Mouse (Mus musculus) liver, embryonic 14.5 days (tissue): ENCODE data around the gene Gltpd2. TPM values are rescaled to one million over a fixed set of nuclear protein-coding genes. Genes with fewer than 3 reads are reported as not detected.
A peak's percentile ranks its signal among the peaks of the same experiment; 100 is the strongest.

Source experiments
- ATAC-seq: fragments of 200-750 bp; cut with Nextera tagmentation; 2 replicates; pipeline ENCODE4 v1.8.0; 2017; ENCODE audit warnings: moderate number of reproducible peaks, mild to moderate bottlenecking, moderate library complexity; ENCODE audit not compliant: insufficient read depth
- DNase-seq, 3 experiments: peaks; one replicate each; pipeline ENCODE4 v3.0.0-alpha.2; 2012 to 2013; ENCODE audit warnings: low read depth in 3 of 3, low spot score in 3 of 3
- H3K27ac ChIP-seq: fragments of 300-500 bp; sonication (generic); 2 replicates; pipeline ENCODE4 v1.5.1; 2014; ENCODE audit warnings: moderate library complexity, mild to moderate bottlenecking, control low read depth, inconsistent platforms
- H3K27me3 ChIP-seq: fragments of 300-500 bp; sonication (generic); 2 replicates; pipeline ENCODE4 v1.6.1; 2014; ENCODE audit warnings: mild to moderate bottlenecking, low read length, moderate library complexity; ENCODE audit not compliant: control insufficient read depth, insufficient read depth
- H3K36me3 ChIP-seq: fragments of 300-500 bp; sonication (generic); replicated peaks from 2 replicates; pipeline ENCODE4 v1.6.1; 2014; ENCODE audit warnings: low read depth; ENCODE audit not compliant: control insufficient read depth, insufficient read depth
- H3K4me1 ChIP-seq, 2 experiments: fragments of 200-500 bp in 1 of 2; fragments of 300-500 bp in 1 of 2; sonication (generic) in 1 of 2; replicated peaks; 2 replicates each; pipeline ENCODE4 v1.6.1; 2012 to 2014; ENCODE audit warnings: antibody characterized with exemption in 1 of 2, inconsistent platforms in 1 of 2, low read length in 1 of 2; ENCODE audit not compliant: control insufficient read depth in 2 of 2, insufficient read depth in 2 of 2
- H3K4me2 ChIP-seq: fragments of 300-500 bp; sonication (generic); 2 replicates; pipeline ENCODE4 v1.6.1; 2014; ENCODE audit warnings: low read depth, mild to moderate bottlenecking, control low read depth, moderate library complexity
- H3K4me3 ChIP-seq, 2 experiments: fragments of 200-500 bp in 1 of 2; fragments of 300-500 bp in 1 of 2; sonication (generic) in 1 of 2; 2 replicates each; pipeline ENCODE4 v1.5.1; 2012 to 2014; ENCODE audit warnings: low read depth in 2 of 2, low read length in 2 of 2, mild to moderate bottlenecking in 2 of 2, control low read depth in 1 of 2, inconsistent platforms in 1 of 2, moderate library complexity in 1 of 2; ENCODE audit not compliant: insufficient read depth in 1 of 2
- H3K9ac ChIP-seq: fragments of 300-500 bp; sonication (generic); replicated peaks from 2 replicates; pipeline ENCODE4 v1.6.1; 2014; ENCODE audit warnings: mild to moderate bottlenecking, control low read depth, moderate library complexity
- H3K9me3 ChIP-seq: fragments of 300-500 bp; sonication (generic); 2 replicates; pipeline ENCODE4 v1.6.1; 2016; ENCODE audit warnings: low read length, mixed read lengths; ENCODE audit not compliant: control insufficient read depth
- CTCF ChIP-seq: IDR thresholded peaks from 2 replicates; pipeline ENCODE4 v1.5.1; 2016; ENCODE audit warnings: antibody characterized with exemption, low read depth, control low read depth
- EP300 ChIP-seq: IDR thresholded peaks from 2 replicates; pipeline ENCODE4 v1.6.1; 2016; ENCODE audit warnings: antibody characterized with exemption, low read depth
- WGBS: fragments of 180-500 bp; shearing (Covaris S2); extraction: QIAGEN DNeasy Blood & Tissue Kit; methylation state at CpG from one replicate; pipeline ENCODE4 v1.1.7; 2014; ENCODE audit not compliant: insufficient replicate concordance; 5-methylcytosine and 5-hydroxymethylcytosine counted together
- polyA plus RNA-seq, 2 experiments: library from polyadenylated mRNA; depleted of rRNA in 1 of 2; stranded (reverse) in 1 of 2; unstranded in 1 of 2; fragments of >200 nt; fragmentation: Nextera tagmentation in 1 of 2; extraction: Ambion mirVana in 1 of 2; gene quantifications; 2 replicates each; pipeline versions ENCODE4 v1.2.1 to v1.2.3; 2012 to 2014

Gene Gltpd2
- polyA plus RNA-seq, 2 experiments: 11.2 to 18.4 TPM

GRCm38 (mm10) chr11:70509753-70510564, 9.0 kb upstream of the Gltpd2 start:
- no peaks in the 10 kb centered on the region for H3K9me3 ChIP-seq
- no peak overlapping the region for H3K4me2 ChIP-seq
- peaks cover 3% of the 10 kb centered on the region; the same call in 1 of the 2 replicates for H3K27me3 ChIP-seq
- peaks cover 4 to 7% of the 10 kb centered on the region in 2 experiments for H3K4me1 ChIP-seq
- TF ChIP-seq EP300: no peak
- peak; percentile 69 for TF ChIP-seq CTCF
- no peaks in the 10 kb centered on the region for H3K36me3 ChIP-seq
- ATAC-seq (no peak), DNase-seq (no peak)
- 10% methylated on average over 19 of the region's 19 CpGs for WGBS
- no peak overlapping the region for H3K27ac ChIP-seq
- no peak overlapping the region for H3K4me3 ChIP-seq
- no peak overlapping the region for H3K9ac ChIP-seq

GRCm38 (mm10) chr11:70511242-70511641, 7.8 kb upstream of the Gltpd2 start:
- H3K9me3 ChIP-seq: no peaks in the 10 kb centered on the region
- H3K4me2 ChIP-seq: no peak overlapping the region
- no peak overlapping the region for H3K9ac ChIP-seq
- peaks cover 3% of the 10 kb centered on the region; the same call in 1 of the 2 replicates for H3K27me3 ChIP-seq
- no peak for DNase-seq
- peaks cover 0 to 3% of the 10 kb centered on the region in 2 experiments; a peak in 2 of 4 replicates for H3K4me1 ChIP-seq
- H3K4me3 ChIP-seq: no peak overlapping the region
- no peak overlapping the region for H3K27ac ChIP-seq
- 42% methylated on average over 2 of the region's 2 CpGs for WGBS
- no peak for TF ChIP-seq EP300
- TF ChIP-seq CTCF: no peak
- no peak for ATAC-seq
- H3K36me3 ChIP-seq: no peaks in the 10 kb centered on the region

- DNase-seq: no peak
- WGBS: 67% methylated on average over 7 of the region's 7 CpGs
These were observed 7.2 kb upstream of the Gltpd2 start for GRCm38 (mm10) chr11:70511825-70512224.

GRCm38 (mm10) chr11:70512709-70513342, 6.2 kb upstream of the Gltpd2 start:
- WGBS: 49% methylated on average over 7 of the region's 7 CpGs

More at GRCm38 (mm10) chr11:70511825-70512224, 7.2 kb upstream of the Gltpd2 start:
- ATAC-seq: no peak
- Histone ChIP-seq H3K9me3 (no peaks in the 10 kb centered on the region), H3K4me1 (peaks cover 0 to 2% of the 10 kb centered on the region in 2 experiments; a peak in 1 of 4 replicates), H3K9ac (no peak overlapping the region), H3K4me2 (no peak overlapping the region), H3K27me3 (peaks cover 3% of the 10 kb centered on the region; the same call in 1 of the 2 replicates), H3K36me3 (no peaks in the 10 kb centered on the region), H3K27ac (no peak overlapping the region), H3K4me3 (no peak overlapping the region)
- TF ChIP-seq CTCF: no peak
- TF ChIP-seq EP300: no peak

GRCm38 (mm10) chr11:70513520-70513919, 5.5 kb upstream of the Gltpd2 start:
- ATAC-seq: no peak
- H3K27me3 ChIP-seq: peaks cover 3% of the 10 kb centered on the region; the same call in 1 of the 2 replicates
- no peak overlapping the region for H3K27ac ChIP-seq
- H3K4me2 ChIP-seq: no peak overlapping the region
- no peaks in the 10 kb centered on the region for H3K36me3 ChIP-seq
- peaks cover 6% of the 10 kb centered on the region in 2 experiments; a peak in 3 of 4 replicates for H3K4me1 ChIP-seq
- DNase-seq: no peak
- H3K9me3 ChIP-seq: no peaks in the 10 kb centered on the region
- no peak overlapping the region for H3K9ac ChIP-seq
- 56% methylated on average over 11 of the region's 11 CpGs for WGBS
- no peak overlapping the region for H3K4me3 ChIP-seq
- TF ChIP-seq EP300 (no peak), CTCF (no peak)

More at GRCm38 (mm10) chr11:70512709-70513342, 6.2 kb upstream of the Gltpd2 start:
- no peak overlapping the region for H3K9ac ChIP-seq
- no peak for ATAC-seq
- no peak overlapping the region for H3K4me3 ChIP-seq
- no peaks in the 10 kb centered on the region for H3K36me3 ChIP-seq
- H3K4me2 ChIP-seq: no peak overlapping the region
- TF ChIP-seq EP300 (no peak), CTCF (no peak)
- no peak overlapping the region for H3K27ac ChIP-seq
- H3K4me1 ChIP-seq: peaks cover under 1 to 4% of the 10 kb centered on the region in 2 experiments; a peak in 2 of 4 replicates
- H3K9me3 ChIP-seq: no peaks in the 10 kb centered on the region
- peaks cover 3% of the 10 kb centered on the region; the same call in 1 of the 2 replicates for H3K27me3 ChIP-seq
- no peak for DNase-seq
